Mouse (Mus musculus): ENCODE data around the gene Ptprd.

GRCm38 (mm10) chr4:76324928-76325327 is 1886.8 kb downstream of the Ptprd start:
- TF ChIP-seq CTCF (IDR thresholded peaks at IDR 0.05; ENCODE audit: borderline replicate concordance, insufficient read depth, low read depth, low read length) (no peak), POLR2A (IDR thresholded peaks at IDR 0.05; ENCODE audit: borderline replicate concordance, insufficient read depth, low read length) (no peak)
